In genomic region chr17:33910346-33911051, GRCm38 (mm10) we compare ENCODE assay signal across 8 mouse cellular contexts. TPM values are rescaled to one million over a fixed set of nuclear protein-coding genes. Genes with fewer than 3 reads are reported as not detected.
DNase-seq lines count a peak whose midpoint lies in the region; ATAC-seq and TF ChIP-seq lines count a peak whose summit lies in the region.
"Had no signal": no experiment of that assay in that cellular context is flagged by ENCODE, and none has a peak within 500 bp of the region (broad histone marks: within the 10 kb centered on the region; RNA-seq: fewer than 3 reads in every experiment).

No protein-coding gene starts in this region.

- no peak for TF ChIP-seq POLR2A in cortical plate, adult 2 months (IDR thresholded peaks at IDR 0.05; ENCODE audit: extremely low read depth, insufficient read depth, low read length)

- H3K4me3 ChIP-seq in lung, embryonic 16.5 days (ENCODE audit: low read length), result peak overlapping the region; percentile 99
- H3K4me3 ChIP-seq in cortical plate, adult 2 months (ENCODE audit: insufficient read depth, low read length), result peak overlapping the region; percentile 85; the same call in 1 of the 2 replicates
- peak overlapping the region; percentile 83; the same call in 1 of the 2 replicates for H3K4me3 ChIP-seq in neural tube, embryonic 14.5 days (ENCODE audit: low read depth, low read length)

- no peak for DNase-seq in lung, adult 18-20 months
- peak; percentile 79 for DNase-seq in induced T-regulatory cell, adult 2 months (ENCODE audit: low read depth)
- no peak for DNase-seq in gastrocnemius, postnatal 10 days
- no peak for DNase-seq in adrenal gland, postnatal 14 days

- no peaks in the 10 kb centered on the region for H3K27me3 ChIP-seq in lung, embryonic 16.5 days (ENCODE audit: control insufficient read depth, insufficient read depth, low read depth, low read length)
- H3K27me3 ChIP-seq in neural tube, embryonic 14.5 days (ENCODE audit: control insufficient read depth, insufficient read depth, low read length), result no peaks in the 10 kb centered on the region

- H3K9me3 ChIP-seq in lung, embryonic 16.5 days (ENCODE audit: control insufficient read depth, low read length), result no peaks in the 10 kb centered on the region
- no peaks in the 10 kb centered on the region for H3K9me3 ChIP-seq in neural tube, embryonic 14.5 days (ENCODE audit: control insufficient read depth, low read length)

- peak overlapping the region; percentile 92 for H3K4me2 ChIP-seq in lung, embryonic 16.5 days (ENCODE audit: low read depth, low read length)
- H3K4me2 ChIP-seq in neural tube, embryonic 14.5 days (ENCODE audit: low read depth, low read length), result peak overlapping the region; percentile 58

- H3K36me3 ChIP-seq in lung, embryonic 16.5 days (ENCODE audit: control insufficient read depth, insufficient read depth, low read length), result peaks cover 28% of the 10 kb centered on the region
- peaks cover 26% of the 10 kb centered on the region for H3K36me3 ChIP-seq in neural tube, embryonic 14.5 days (ENCODE audit: control insufficient read depth, insufficient read depth, low read length)

- ATAC-seq in lung, embryonic 16.5 days (ENCODE audit: low read depth), result no peak
- no peak for ATAC-seq in neural tube, embryonic 14.5 days (ENCODE audit: low read depth)

- 46% methylated on average over 11 of the region's 11 CpGs for whole genome bisulfite sequencing in lung, embryonic 16.5 days
- WGBS in neural tube, embryonic 14.5 days, result 60% methylated on average over 11 of the region's 11 CpGs

- H3K9ac ChIP-seq in lung, embryonic 16.5 days (ENCODE audit: low read length), result peak overlapping the region; percentile 95
- H3K9ac ChIP-seq in neural tube, embryonic 14.5 days (replicated peaks; ENCODE audit: low read depth, low read length), result peak overlapping the region; percentile 84; the same call in 1 of the 2 replicates

- no peak for TF ChIP-seq CTCF in cortical plate, adult 2 months (IDR thresholded peaks at IDR 0.05; ENCODE audit: extremely low read depth, insufficient read depth, low read length)

- peak overlapping the region; percentile 94 for H3K27ac ChIP-seq in lung, embryonic 16.5 days (ENCODE audit: low read length)
- H3K27ac ChIP-seq in cortical plate, adult 2 months (ENCODE audit: insufficient read depth, low read length), result no peak overlapping the region
- H3K27ac ChIP-seq in neural tube, embryonic 14.5 days (ENCODE audit: low read depth, low read length), result no peak overlapping the region

- peaks cover 16% of the 10 kb centered on the region for H3K4me1 ChIP-seq in lung, embryonic 16.5 days (replicated peaks; ENCODE audit: control insufficient read depth, insufficient read depth, low read length)
- peaks cover 1% of the 10 kb centered on the region; the same call in 1 of the 2 replicates for H3K4me1 ChIP-seq in cortical plate, adult 2 months (ENCODE audit: control insufficient read depth, insufficient read depth, low read length)
- H3K4me1 ChIP-seq in neural tube, embryonic 14.5 days (ENCODE audit: control insufficient read depth, insufficient read depth, low read length), result peaks cover 14% of the 10 kb centered on the region; the same call in 1 of the 2 replicates

RNA-seq across cellular contexts. Expression of gene Daxx, which starts 1.3 kb away (rescaled TPM):
- 44.1 and 50.6 TPM in 2 replicates for polyA plus RNA-seq in lung, embryonic 16.5 days (2015; fragmentation: Nextera tagmentation; extraction: Ambion mirVana)
- 27.2 and 27.4 TPM in 2 replicates for polyA plus RNA-seq in cortical plate, adult 2 months (2012; rRNA removed)
- polyA plus RNA-seq in neural tube, embryonic 14.5 days (2014; fragmentation: Nextera tagmentation; extraction: Ambion mirVana), result 46.0 and 54.1 TPM in 2 replicates
- total RNA-seq in gastrocnemius, postnatal 10 days (2021), result 10 to 100 TPM; 12.1 to 13.5 TPM
- 27.7 and 32.0 TPM in 2 replicates for total RNA-seq in adrenal gland, postnatal 14 days (2021)

RNA-seq across cellular contexts. Expression of gene Tapbp, which starts 5.2 kb away (rescaled TPM):
- polyA plus RNA-seq in lung, embryonic 16.5 days (2015; fragmentation: Nextera tagmentation; extraction: Ambion mirVana), result 57.7 and 70.8 TPM in 2 replicates
- polyA plus RNA-seq in cortical plate, adult 2 months (2012; rRNA removed), result 22.1 and 22.3 TPM in 2 replicates
- polyA plus RNA-seq in neural tube, embryonic 14.5 days (2014; fragmentation: Nextera tagmentation; extraction: Ambion mirVana), result 35.7 and 36.2 TPM in 2 replicates
- total RNA-seq in gastrocnemius, postnatal 10 days (2021), result 10 to 100 TPM; 40.7 to 41.3 TPM
- 132 and 145 TPM in 2 replicates for total RNA-seq in adrenal gland, postnatal 14 days (2021)

RNA-seq across cellular contexts. Expression of gene Zbtb22, which starts 5.2 kb away (rescaled TPM):
- 17.8 and 18.7 TPM in 2 replicates for polyA plus RNA-seq in lung, embryonic 16.5 days (2015; fragmentation: Nextera tagmentation; extraction: Ambion mirVana)
- 31.9 and 33.5 TPM in 2 replicates for polyA plus RNA-seq in cortical plate, adult 2 months (2012; rRNA removed)
- polyA plus RNA-seq in neural tube, embryonic 14.5 days (2014; fragmentation: Nextera tagmentation; extraction: Ambion mirVana), result 6.5 and 8.9 TPM in 2 replicates
- total RNA-seq in gastrocnemius, postnatal 10 days (2021), result 10 to 100 TPM; 18.9 to 21.9 TPM
- total RNA-seq in adrenal gland, postnatal 14 days (2021), result 25.5 and 34.5 TPM in 2 replicates

RNA-seq across cellular contexts. Expression of gene Platr17, which starts 5.6 kb away (rescaled TPM):
- polyA plus RNA-seq in lung, embryonic 16.5 days (2015; fragmentation: Nextera tagmentation; extraction: Ambion mirVana), result 0.26 TPM in 1 of 2 replicates, not detected in the other
- 1.7 TPM in 2 replicates for polyA plus RNA-seq in cortical plate, adult 2 months (2012; rRNA removed)
- 0.70 and 0.79 TPM in 2 replicates for polyA plus RNA-seq in neural tube, embryonic 14.5 days (2014; fragmentation: Nextera tagmentation; extraction: Ambion mirVana)
- total RNA-seq in gastrocnemius, postnatal 10 days (2021), result not detected
- not detected in 2 replicates for total RNA-seq in adrenal gland, postnatal 14 days (2021)
- total RNA-seq: left cerebral cortex, postnatal 14 days had no signal

RNA-seq across cellular contexts. Expression of gene Rgl2, which starts 18.8 kb away (rescaled TPM):
- 49.5 and 51.7 TPM in 2 replicates for polyA plus RNA-seq in lung, embryonic 16.5 days (2015; fragmentation: Nextera tagmentation; extraction: Ambion mirVana)
- 164 and 177 TPM in 2 replicates for polyA plus RNA-seq in cortical plate, adult 2 months (2012; rRNA removed)
- polyA plus RNA-seq in neural tube, embryonic 14.5 days (2014; fragmentation: Nextera tagmentation; extraction: Ambion mirVana), result 48.8 and 51.3 TPM in 2 replicates
- 10 to 100 TPM; 29.3 to 40.2 TPM for total RNA-seq in gastrocnemius, postnatal 10 days (2021)
- total RNA-seq in adrenal gland, postnatal 14 days (2021), result 53.2 and 80.3 TPM in 2 replicates
